Mouse (Mus musculus) kidney, adult 2 months (tissue): ENCODE data around the gene Gm9376.

Experiments used
- CTCF ChIP-seq: fragments of 200-500 bp; conservative IDR thresholded peaks from 2 replicates; pipeline ENCODE4 v1.5.1; 2011; ENCODE audit warnings: low read depth, mild to moderate bottlenecking, control low read depth, low read length, moderate library complexity, mixed read lengths; ENCODE audit not compliant: insufficient read depth, insufficient read length
- POLR2A ChIP-seq: fragments of 200-500 bp; IDR thresholded peaks from one replicate; pipeline ENCODE4 v1.6.1; 2011; ENCODE audit warnings: low read depth, low read length, control low read depth

DNA sequence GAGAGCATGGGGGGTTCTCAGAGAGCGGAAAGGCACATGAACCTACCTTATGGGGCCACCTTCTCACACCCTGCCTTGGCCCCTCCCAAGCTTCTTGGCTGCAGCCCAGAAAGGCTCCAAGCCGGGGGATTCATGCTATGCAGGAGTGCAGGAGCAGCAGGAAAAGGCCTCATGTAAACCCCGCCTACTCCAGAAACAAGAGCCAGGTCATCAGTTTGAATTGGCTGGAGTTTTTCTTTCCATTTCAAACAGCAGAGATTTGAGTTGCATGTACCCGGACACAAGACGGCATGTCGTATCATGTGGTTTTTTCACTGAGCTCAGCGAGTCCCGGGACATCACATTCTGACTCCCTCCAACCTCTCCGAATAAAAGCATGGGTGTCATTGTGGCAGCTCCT, 39.2 kb downstream of the Gm9376 start:
- no peak for TF ChIP-seq CTCF
- no peak for TF ChIP-seq POLR2A
